Mouse (Mus musculus) heart, embryonic 14.5 days (tissue): ENCODE results near the gene BC004004. TPM values are rescaled to one million over a fixed set of nuclear protein-coding genes. Genes with fewer than 3 reads are reported as not detected.

Experiments used
- ATAC-seq: fragments of 200-750 bp; cut with Nextera tagmentation; 2 replicates; pipeline ENCODE4 v1.8.0; 2017; ENCODE audit warnings: low read depth, moderate TSS enrichment; ENCODE audit not compliant: insufficient number of reproducible peaks, insufficient read depth, low FRiP score
- H3K27ac ChIP-seq, 2 experiments: fragments of 200-500 bp in 1 of 2; fragments of 300-500 bp in 1 of 2; sonication (generic) in 1 of 2; replicated peaks in 1 of 2; 2 replicates each; pipeline ENCODE4 v1.5.1; 2012 to 2014; ENCODE audit warnings: low read depth in 2 of 2, low read length in 2 of 2, control low read depth in 1 of 2, mild to moderate bottlenecking in 1 of 2, mixed read lengths in 1 of 2; ENCODE audit not compliant: control insufficient read depth in 1 of 2, insufficient read depth in 1 of 2
- H3K27me3 ChIP-seq: fragments of 300-500 bp; sonication (generic); 2 replicates; pipeline ENCODE4 v1.6.1; 2014; ENCODE audit warnings: mild to moderate bottlenecking, low read length, control low read depth; ENCODE audit not compliant: control insufficient read depth, insufficient read depth
- H3K36me3 ChIP-seq: fragments of 300-500 bp; sonication (generic); 2 replicates; pipeline ENCODE4 v1.6.1; 2014; ENCODE audit warnings: mild to moderate bottlenecking, control low read depth, low read length, mixed read lengths; ENCODE audit not compliant: control insufficient read depth, insufficient read depth
- H3K4me1 ChIP-seq, 2 experiments: fragments of 200-500 bp in 1 of 2; fragments of 300-500 bp in 1 of 2; sonication (generic) in 1 of 2; 2 replicates each; pipeline ENCODE4 v1.6.1; 2012 to 2014; ENCODE audit warnings: low read length in 2 of 2, control low read depth in 1 of 2, mixed read lengths in 1 of 2; ENCODE audit not compliant: control insufficient read depth in 2 of 2, insufficient read depth in 2 of 2
- H3K4me2 ChIP-seq: fragments of 300-500 bp; sonication (generic); 2 replicates; pipeline ENCODE4 v1.6.1; 2014; ENCODE audit warnings: mild to moderate bottlenecking, low read length
- H3K4me3 ChIP-seq, 2 experiments: fragments of 200-500 bp in 1 of 2; fragments of 300-500 bp in 1 of 2; sonication (generic) in 1 of 2; 2 replicates each; pipeline ENCODE4 v1.5.1; 2012 to 2014; ENCODE audit warnings: low read length in 2 of 2, mild to moderate bottlenecking in 2 of 2, control low read depth in 1 of 2, low read depth in 1 of 2, moderate library complexity in 1 of 2; ENCODE audit not compliant: control insufficient read depth in 1 of 2, insufficient read depth in 1 of 2
- H3K9ac ChIP-seq: fragments of 300-500 bp; sonication (generic); 2 replicates; pipeline ENCODE4 v1.6.1; 2014; ENCODE audit warnings: mild to moderate bottlenecking, low read length
- H3K9me3 ChIP-seq: fragments of 300-500 bp; sonication (generic); 2 replicates; pipeline ENCODE4 v1.6.1; 2016; ENCODE audit warnings: low read length, control low read depth; ENCODE audit not compliant: control insufficient read depth
- WGBS: fragments of 180-500 bp; shearing (Covaris S2); extraction: QIAGEN DNeasy Blood & Tissue Kit; methylation state at CpG from one replicate; pipeline ENCODE4 v1.1.7; 2014; 5-methylcytosine and 5-hydroxymethylcytosine counted together
- polyA plus RNA-seq: library from polyadenylated mRNA; unstranded; fragments of >200 nt; fragmentation: Nextera tagmentation; extraction: Ambion mirVana; gene quantifications from 2 replicates; pipeline ENCODE4 v1.2.1, GENCODE M21; 2014

The BC004004 gene
- polyA plus RNA-seq, 1 experiment from 2014 or later = 106 TPM

DNA sequence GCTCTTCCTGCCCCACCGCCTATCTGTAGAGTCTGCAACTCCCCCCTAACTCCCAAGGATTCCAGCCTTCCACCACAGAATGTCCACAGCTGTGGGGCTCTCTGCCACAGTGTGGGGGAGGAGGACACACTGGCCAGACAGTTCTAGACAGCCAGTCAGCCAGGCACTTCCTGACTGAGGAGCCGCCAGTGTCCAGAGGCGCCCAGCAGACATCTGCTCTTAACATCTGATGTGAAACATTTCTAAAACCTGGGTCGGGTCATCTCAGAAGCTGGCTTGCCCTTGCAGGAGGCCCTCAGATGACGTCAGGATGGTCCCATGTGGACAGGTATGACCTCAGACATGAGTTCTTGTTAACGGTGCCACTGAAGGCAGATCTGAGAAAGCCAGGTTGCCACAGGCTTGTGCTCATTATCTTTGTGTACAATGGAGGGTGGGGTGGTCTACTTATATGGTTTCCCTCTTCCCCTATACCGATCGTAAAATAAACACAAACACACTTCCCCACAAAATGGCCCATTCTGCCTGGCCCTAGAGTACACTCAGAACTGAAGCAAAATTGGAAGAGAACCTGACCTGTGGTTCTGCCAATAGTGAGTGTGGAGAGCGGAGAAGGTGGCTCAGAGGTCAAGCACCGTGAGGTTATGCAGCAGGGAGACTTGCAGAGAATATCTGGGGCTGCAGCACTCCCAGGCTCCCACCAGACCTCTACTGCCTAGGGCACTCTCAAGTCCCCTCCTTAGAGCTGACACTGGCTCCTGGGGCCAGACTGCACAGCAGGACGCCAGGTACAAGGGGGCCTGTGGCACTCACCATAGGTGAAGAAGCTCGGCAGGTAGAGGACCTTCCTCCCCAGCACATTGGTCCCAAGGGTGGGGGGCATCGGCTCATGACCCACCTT lies 73.7 kb downstream of the BC004004 start:
- H3K4me2 ChIP-seq = peak overlapping the region; percentile 45
- H3K9ac ChIP-seq = peak overlapping the region; percentile 48
- H3K27ac ChIP-seq = peak overlapping the region; percentile 88 to 92
- ATAC-seq = peak; percentile 74
- peaks cover 71% of the 10 kb centered on the region for H3K36me3 ChIP-seq
- WGBS = 20% methylated on average over 13 of the region's 13 CpGs
- H3K4me3 ChIP-seq = no peak overlapping the region
- H3K27me3 ChIP-seq = no peaks in the 10 kb centered on the region
- H3K4me1 ChIP-seq = peaks cover 26 to 59% of the 10 kb centered on the region in 2 experiments
- H3K9me3 ChIP-seq = no peaks in the 10 kb centered on the region

DNA sequence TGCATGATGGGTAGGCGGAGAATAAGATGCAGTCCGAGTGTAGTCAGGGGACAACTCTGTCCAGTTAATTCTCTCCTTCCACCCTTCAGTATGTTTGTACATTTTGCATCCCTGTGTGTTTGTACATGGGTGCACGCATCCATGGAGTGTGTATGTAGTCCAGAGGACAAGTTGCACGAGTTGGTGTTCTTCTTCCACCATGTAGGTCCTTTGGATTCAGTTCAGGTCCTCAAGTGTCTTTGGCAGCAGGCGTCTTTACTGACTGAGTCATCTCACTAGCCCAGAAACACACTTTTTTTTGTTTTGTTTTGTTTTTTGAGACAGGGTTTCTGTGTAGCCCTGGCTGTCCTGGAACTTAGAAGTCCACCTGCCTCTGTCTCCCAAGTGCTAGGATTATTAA lies 74.7 kb downstream of the BC004004 start:
- peaks cover 61% of the 10 kb centered on the region for H3K36me3 ChIP-seq
- H3K27ac ChIP-seq = no peak overlapping the region; a peak in 1 of 4 replicates
- no peaks in the 10 kb centered on the region for H3K27me3 ChIP-seq
- 81% methylated on average over 5 of the region's 5 CpGs for WGBS
- H3K9ac ChIP-seq = no peak overlapping the region
- no peak overlapping the region for H3K4me2 ChIP-seq
- H3K9me3 ChIP-seq = no peaks in the 10 kb centered on the region
- peaks cover 29 to 61% of the 10 kb centered on the region in 2 experiments for H3K4me1 ChIP-seq
- no peak for ATAC-seq
- no peak overlapping the region for H3K4me3 ChIP-seq

DNA sequence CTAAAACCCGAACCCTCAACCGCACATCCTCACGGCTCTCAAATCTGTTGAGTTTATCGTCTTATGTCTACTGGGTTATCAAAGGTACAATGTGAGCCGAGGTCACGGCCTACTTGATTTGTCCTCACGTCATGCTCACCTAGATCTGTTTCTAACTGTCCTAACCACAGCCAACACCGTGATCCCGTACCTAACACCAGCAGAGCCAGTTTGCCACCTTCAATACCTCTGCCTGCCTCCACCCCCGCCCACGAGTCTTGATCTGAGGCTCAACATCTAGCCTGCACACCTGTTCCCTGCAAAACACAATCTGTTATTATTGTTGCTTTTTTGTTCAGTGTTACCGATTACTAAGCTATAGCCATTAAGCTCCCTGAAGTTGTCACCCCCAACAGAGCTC lies 76.7 kb downstream of the BC004004 start:
- no peaks in the 10 kb centered on the region for H3K27me3 ChIP-seq
- H3K27ac ChIP-seq = peak overlapping the region in 1 of 2 experiments; percentile 94; a peak in 1 of 4 replicates
- H3K9me3 ChIP-seq = no peaks in the 10 kb centered on the region
- no peak overlapping the region for H3K4me3 ChIP-seq
- WGBS = 75% methylated on average over 12 of the region's 12 CpGs
- peaks cover 31 to 61% of the 10 kb centered on the region in 2 experiments for H3K4me1 ChIP-seq
- ATAC-seq = no peak
- no peak overlapping the region for H3K9ac ChIP-seq
- H3K4me2 ChIP-seq = peak overlapping the region; percentile 73; the same call in 1 of the 2 replicates
- peaks cover 41% of the 10 kb centered on the region for H3K36me3 ChIP-seq

DNA sequence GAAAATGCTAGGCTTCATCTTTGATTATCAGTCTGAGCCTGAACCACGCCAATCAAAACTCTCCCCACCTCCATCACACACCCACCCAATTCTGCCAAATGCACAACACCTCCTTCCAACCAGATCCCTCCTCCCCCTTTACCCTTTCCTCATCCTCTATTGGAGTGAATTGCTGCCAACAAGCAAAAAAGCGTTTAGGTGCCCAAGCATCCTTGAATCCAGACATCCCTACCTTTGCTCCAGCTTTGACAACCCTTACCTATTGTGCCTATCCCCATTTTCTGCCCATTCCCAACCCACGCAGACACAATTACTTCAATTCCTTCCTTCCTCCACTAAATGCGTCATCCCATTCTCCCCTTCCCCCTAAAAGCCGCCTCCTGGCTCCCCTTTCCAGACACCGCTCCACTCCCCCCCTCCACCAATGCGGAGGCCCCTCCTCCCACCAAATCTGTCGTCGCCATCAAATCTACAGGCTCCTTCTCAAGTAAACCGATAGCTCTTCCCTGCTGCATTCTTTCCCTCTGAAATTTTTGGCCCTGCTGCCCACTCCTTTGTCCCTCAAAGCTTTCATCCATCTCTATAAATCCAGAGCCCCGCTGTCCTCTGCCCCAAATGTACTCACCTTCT lies 78.0 kb downstream of the BC004004 start:
- H3K36me3 ChIP-seq = peaks cover 32% of the 10 kb centered on the region
- H3K27me3 ChIP-seq = no peaks in the 10 kb centered on the region
- H3K4me3 ChIP-seq = peak overlapping the region; percentile 95 to 96
- ATAC-seq = no peak
- peak overlapping the region; percentile 97 for H3K9ac ChIP-seq
- WGBS = 3% methylated on average over 11 of the region's 11 CpGs
- peaks cover 28 to 49% of the 10 kb centered on the region in 2 experiments for H3K4me1 ChIP-seq
- no peaks in the 10 kb centered on the region for H3K9me3 ChIP-seq
- peak overlapping the region; percentile 73 for H3K4me2 ChIP-seq
- H3K27ac ChIP-seq = peak overlapping the region; percentile 89 to 94

DNA sequence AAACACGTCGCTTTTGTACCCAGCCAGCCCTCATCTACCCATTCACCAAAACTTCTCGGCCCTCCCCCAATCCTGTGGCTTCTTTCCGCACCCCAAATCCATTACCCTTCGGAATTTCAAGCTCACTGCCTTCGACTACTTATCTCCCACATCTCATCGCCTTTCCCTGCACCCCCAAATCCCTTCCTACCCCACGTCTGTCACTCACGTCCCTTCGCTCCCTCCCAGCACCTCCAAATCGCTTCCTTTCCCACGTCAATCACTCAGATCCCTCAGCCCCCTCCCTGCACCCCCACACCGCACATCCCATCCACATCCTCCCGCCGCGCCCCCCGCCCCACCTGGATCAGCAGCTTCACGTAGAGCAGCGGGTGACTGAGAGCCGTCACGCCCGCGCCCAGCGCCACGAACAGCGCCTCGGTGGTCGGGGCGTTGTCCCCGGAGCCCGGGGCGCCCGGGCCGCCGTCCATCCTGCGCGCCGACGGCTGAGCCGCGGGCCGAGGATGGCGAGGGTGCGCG lies 78.6 kb downstream of the BC004004 start:
- H3K27me3 ChIP-seq = no peaks in the 10 kb centered on the region
- H3K36me3 ChIP-seq = peaks cover 31% of the 10 kb centered on the region
- WGBS = under 1% methylated on average over 40 of the region's 45 CpGs
- H3K9ac ChIP-seq = peak overlapping the region; percentile 97
- ATAC-seq = peak; percentile 29
- H3K9me3 ChIP-seq = no peaks in the 10 kb centered on the region
- peak overlapping the region; percentile 73 for H3K4me2 ChIP-seq
- peak overlapping the region; percentile 95 to 96 for H3K4me3 ChIP-seq
- peaks cover 22 to 43% of the 10 kb centered on the region in 2 experiments for H3K4me1 ChIP-seq
- peak overlapping the region; percentile 89 to 94 for H3K27ac ChIP-seq

DNA sequence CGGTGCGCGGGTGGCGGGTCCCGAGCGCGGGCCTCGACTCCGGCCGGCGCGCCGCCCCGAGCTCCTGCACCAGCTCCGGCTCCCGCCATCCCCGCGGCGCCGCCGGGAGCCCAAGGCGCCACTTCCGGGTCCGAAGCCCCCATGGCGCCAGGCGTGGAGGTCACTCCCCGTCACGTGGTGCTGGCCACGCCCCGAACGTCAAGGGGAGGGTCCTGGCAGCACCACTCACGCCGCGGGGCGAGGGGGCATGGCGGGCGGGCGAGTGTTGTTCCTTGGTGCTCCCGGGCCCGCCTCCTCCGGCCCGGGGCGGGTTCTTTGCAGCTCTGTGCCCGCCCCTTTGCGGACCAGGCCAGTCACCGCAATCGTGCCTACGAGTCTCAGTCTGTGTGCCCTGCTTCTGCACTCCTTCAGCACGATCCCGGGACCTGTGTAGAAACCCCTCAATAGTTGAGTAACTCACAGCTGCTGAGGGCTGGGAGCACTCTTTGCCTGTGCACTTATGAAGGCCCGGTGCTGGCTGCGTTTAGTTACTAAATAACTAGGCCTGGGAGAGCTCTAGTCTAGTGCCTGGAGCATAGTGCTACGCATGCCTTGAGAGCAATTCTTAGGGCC lies 79.2 kb downstream of the BC004004 start, which contains the start of gene Mtch1:
TSS of gene Mtch1 (minus strand) at position 290 of the 612 bp plus-strand sequence.
- WGBS = under 1% methylated on average over 44 of the region's 53 CpGs
- peak; percentile 94 for ATAC-seq
- no peaks in the 10 kb centered on the region for H3K27me3 ChIP-seq
- H3K27ac ChIP-seq = peak within 1 kb of the TSS; percentile 89 to 94
- peaks cover 26% of the 10 kb centered on the region for H3K36me3 ChIP-seq
- peak within 1 kb of the TSS; percentile 95 to 96 for H3K4me3 ChIP-seq
- H3K9ac ChIP-seq = peak within 1 kb of the TSS; percentile 97
- no peaks in the 10 kb centered on the region for H3K9me3 ChIP-seq
- H3K4me2 ChIP-seq = peak within 1 kb of the TSS; percentile 73
- H3K4me1 ChIP-seq = peaks cover 18 to 38% of the 10 kb centered on the region in 2 experiments

DNA sequence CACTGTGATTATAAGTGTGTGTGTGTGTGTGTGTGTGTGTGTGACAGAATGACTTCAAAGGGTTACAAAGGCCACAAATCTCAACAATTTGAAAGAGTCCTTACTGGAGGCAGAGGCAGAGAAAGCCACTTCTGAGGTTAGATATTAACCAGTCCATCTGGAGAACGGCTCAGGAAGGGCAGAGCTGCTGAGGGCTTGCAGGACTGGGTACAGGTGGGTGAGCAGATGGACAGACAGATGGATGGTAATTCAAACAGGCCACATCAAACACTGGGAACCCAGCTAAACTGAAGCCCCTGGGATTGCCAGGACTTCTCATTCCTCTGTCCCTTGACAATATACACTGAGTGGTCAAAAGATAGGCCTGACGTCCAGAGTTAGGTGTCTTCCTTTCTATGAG lies 80.4 kb downstream of the BC004004 start:
- Histone ChIP-seq H3K9me3 (no peaks in the 10 kb centered on the region), H3K9ac (no peak overlapping the region), H3K4me2 (no peak overlapping the region), H3K27ac (no peak overlapping the region), H3K36me3 (peaks cover 13% of the 10 kb centered on the region), H3K27me3 (no peaks in the 10 kb centered on the region), H3K4me3 (no peak overlapping the region), H3K4me1 (peaks cover 17 to 26% of the 10 kb centered on the region in 2 experiments)
- ATAC-seq = no peak
- 77% methylated on average over 2 of the region's 2 CpGs for WGBS
